Mouse (Mus musculus): Measurements from ENCODE around the gene Atg13.

The Atg13 gene

DNA sequence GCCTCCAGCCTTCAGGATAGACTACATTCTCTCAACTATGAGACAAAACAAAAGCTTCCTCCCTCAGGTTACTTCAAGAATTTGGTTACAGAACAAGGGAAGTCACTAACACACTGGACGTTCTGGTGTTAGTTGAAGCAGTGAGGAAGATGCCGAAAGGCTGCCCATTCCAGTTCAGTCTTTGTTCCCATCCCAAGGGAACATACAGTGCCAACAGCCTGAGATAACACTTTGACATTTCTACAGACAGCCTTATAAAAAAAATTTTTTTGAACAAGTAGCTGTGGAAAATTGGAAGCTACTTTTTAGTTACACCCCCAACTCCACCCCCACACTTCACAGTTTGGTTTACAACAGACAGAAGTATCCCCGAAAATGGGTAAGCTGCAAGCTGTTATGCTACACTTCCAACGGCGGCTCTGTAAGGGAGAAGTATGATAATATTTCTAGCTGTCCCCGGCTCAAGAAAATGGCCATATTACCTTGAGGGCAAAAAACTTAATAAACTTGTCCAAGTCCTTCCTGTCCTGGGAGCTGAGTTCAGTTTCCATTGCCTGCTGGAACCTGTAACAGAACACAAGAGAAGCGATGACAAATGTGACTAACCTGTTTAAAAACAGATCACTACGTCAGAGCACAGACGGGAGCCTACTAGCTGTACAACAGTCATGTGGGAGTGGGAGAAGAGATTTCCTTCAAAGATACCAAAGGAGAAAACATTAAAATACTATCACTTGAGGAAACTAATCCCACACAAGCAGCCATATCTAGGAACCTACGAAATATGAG lies 14.7 kb downstream of the Atg13 start:
- in situ Hi-C loops (cut with MboI): no loop called here

DNA sequence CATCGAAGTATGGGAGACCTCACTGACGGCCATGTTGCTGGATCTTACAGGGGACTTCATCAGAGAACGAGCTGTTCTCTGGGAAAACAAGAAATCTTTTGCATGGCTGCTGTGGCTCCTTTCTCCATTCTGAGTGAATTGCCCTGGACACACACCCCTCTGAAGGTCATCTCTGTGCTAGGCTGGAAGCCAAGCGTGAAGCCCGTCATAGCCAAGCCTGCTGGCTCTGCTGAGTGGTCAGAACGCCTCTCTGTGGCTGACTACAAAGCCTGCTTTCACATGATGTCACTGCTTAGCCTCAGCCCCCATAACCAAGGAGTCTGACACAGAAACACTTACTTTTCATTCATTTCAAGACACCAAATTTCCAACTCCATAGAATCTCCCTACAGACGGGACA lies 20.9 kb downstream of the Atg13 start:
- in situ Hi-C loops (cut with MboI): no loop called here

DNA sequence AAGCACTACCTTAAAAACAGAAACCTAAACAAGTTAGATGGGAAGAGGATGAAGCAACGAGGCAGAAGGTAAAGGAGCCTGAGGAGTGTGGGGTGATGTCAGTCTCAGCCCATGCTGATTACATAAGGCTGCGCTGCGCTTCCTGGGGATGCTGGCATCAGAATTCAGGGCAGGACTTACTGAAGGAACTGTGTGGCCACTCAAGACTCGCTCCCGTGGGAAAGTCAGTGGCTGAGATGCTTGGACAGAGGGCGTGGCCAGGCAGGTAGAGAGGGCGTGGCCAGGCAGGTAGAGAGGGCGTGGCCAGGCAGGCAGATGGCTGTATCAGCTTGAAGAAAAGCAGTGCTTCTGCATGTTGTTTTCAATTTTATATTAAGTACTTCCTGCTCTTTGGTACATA lies 26.5 kb downstream of the Atg13 start:
- in situ Hi-C loops (cut with MboI): no loop called here

DNA sequence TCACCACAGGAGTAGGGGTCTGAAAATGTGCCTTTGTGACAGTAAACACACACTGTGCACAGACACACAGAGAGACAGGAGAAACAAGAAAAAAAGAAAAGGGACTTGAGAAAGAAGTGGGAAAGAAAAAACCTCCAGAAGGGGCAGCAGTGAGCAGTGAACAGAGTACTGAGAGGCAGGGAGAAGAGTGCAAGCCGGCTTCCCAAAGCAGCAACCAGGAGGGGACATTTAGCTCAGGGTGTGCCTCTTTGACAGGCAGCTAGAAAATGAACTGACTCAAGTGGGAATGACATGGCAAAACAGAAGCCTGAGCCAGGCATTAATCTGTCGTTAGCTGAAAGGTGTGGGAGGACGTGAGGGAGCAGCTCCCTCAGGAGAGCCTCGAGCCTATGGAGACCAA lies 27.5 kb downstream of the Atg13 start:
- in situ Hi-C loops (cut with MboI): no loop called here

DNA sequence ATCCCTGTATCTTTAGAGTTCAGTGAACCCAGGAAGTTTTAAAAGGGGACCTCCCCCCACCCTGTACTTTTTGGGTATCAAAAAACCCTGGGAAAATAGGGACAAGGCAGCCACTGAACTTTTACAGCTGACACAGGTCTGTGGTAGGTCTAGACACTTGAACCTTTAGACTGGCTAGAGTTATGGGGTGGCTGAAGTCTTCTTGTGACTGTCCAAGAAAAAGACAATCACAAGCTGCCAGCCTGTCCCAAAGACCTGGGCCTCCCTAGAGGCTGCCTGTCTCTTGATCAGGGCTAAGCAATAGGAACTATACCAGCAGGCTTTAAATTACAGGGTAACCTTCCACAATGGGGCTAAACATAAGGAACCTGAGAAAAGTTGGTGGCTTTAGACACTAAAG lies 33.4 kb downstream of the Atg13 start:
- in situ Hi-C loops (cut with MboI): no loop called here

DNA sequence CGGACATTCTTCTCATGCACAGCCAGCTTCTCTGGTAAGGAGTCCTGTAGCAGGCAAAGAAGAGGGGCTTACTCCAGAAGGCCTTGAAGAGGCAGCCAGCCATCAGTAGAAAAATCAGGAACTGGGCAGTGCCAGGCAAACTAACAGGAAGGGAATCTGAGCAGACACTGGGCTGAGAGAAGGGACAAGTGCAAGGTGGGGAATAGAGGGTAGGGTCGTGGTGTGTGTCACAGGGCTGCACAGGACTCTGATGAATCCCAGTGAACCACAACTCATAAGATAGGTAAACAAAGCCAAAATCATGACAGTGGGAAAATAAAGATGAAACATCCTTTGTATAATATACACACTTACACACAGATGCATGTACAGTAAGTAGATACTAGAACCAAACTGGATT lies 34.0 kb downstream of the Atg13 start:
- in situ Hi-C loops (cut with MboI): no loop called here

DNA sequence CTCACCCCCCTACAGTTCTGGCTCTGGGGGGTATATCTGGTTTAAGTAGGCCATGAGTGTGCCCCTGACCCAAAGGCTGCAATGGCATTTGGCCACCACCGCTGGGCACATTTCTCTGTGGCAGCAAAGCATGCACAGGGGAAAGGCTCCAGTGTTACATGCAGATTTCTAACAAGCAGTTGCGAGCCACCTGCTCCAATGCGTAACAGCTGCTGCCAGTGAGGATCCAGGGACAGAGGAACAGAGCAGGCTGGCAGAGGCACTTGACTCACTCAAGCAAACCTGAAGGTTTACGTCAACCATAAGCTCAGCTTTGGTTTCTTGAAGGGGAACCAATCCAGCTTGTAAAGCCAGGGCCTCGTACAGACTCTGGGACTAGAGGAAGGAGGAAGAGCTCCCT lies 35.5 kb downstream of the Atg13 start:
- in situ Hi-C loops (cut with MboI): no loop called here

DNA sequence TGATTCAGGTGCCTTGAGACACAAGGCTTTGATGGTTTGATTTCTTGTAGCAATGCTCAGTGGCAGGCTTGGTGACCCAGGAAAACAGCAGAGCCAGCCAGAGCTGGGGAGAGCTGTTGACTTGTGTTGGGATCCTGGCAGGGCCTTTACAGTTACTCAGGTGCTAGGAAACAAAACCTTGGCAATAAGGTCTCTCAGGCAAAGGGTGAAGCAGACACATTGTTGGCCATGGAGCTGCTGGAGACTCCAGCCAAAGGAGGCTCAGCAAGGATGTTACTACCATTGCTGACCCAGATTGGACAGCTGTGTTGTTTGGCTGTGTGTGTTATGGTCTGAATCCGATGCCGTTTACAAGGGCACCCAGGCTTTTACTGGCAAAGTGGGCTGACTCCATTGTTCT lies 36.8 kb downstream of the Atg13 start:
- in situ Hi-C loops (cut with MboI): no loop called here

DNA sequence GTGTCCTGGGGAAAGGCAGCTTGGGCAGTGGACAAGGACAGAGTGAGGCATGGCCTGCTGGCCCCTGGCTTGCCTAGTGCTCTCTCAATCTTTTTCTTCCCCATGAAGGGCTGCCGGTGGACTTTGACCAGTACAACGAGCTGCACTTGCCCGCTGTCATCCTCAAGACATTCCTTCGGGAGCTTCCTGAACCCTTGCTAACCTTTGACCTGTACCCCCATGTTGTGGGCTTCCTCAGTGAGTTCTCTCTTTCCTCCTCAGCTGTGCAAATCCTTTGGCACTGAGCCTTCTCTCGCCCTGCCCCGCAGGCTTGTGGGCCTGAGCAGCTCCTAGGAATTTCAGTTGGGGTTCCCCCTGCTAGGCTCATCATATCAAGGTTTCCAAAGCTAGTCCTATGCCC lies 40.3 kb downstream of the Atg13 start:
- in situ Hi-C loops (cut with MboI): no loop called here

DNA sequence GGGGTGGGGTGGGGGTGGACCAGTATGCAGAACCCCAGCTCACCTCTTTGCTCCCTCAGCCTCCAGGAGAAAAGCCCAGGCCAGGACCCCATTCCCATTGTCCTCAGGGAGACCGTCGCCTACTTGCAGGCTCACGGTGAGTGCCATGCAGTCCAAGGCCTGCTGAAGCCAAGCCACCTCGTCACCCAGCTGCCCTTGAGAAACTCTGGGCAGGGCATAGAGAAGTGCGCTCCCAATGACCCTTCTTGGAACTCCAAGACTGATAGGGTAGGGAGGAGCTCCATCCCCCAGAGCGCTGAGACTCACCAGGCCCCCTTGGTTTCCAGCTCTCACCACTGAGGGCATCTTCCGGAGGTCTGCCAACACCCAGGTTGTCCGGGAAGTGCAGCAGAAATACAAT lies 41.0 kb downstream of the Atg13 start:
- in situ Hi-C loops (cut with MboI): no loop called here

DNA sequence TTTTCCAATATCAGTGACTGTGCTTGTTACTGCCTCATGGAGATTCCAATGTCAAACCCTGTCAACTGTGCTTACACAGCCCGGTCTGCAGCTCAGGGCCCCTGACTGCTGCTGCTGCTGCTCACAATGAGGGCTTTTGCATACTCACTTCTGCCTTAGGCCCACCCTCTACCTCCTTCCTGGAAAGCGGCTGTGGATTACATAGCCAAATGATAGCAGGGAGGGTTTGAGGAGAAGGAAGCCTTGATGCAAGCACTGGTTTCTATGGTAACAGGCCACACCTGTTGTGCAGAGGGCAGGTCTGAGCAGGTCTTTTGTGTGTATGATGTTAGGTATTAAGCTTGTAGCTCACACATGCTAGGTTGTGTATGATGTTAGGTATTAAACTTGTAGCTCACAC lies 42.6 kb downstream of the Atg13 start:
- in situ Hi-C loops (cut with MboI): no loop called here

DNA sequence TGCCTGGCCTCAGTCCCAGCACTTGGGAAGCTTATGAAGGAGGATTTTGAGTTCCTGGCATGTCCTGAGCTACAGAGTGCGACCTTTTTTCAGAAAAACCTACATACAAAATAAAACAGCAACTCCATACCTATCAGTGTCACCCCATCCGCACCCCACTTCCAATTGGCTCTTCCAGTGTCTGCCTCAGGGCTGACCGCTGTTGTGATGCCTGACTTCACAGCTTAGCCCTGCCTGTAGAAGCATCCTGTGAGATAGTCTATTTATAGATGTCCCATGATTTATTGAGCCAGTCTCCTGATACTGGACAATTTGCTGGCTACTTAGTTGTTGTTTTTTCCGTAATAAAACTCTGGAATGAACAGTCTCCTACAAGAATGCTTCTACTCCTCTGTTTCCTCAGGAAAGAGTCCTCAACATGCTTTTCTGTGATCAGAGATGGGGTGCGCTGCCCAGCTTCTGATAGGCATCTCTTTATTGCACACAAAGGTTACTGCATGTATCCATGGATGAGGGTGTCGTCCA lies 43.9 kb downstream of the Atg13 start:
- in situ Hi-C loops (cut with MboI): no loop called here

DNA sequence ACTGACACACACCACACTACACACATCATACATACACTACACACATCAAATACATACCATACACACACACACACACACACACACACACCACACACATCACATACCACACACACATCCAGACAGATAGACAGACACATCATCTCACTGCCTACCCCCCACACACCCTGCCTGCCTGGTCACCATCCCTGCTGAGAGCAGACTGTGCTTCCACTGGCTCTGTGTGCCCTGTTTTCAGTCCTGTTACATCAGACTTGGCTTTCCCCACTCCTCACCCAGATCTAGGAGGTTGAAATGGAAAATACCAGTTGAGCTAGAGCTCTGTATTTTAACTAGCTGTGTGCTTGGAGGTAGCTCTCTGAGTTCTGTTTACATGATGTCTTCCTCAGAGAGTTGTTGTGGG lies 45.6 kb downstream of the Atg13 start:
- in situ Hi-C loops (cut with MboI): no loop called here

DNA sequence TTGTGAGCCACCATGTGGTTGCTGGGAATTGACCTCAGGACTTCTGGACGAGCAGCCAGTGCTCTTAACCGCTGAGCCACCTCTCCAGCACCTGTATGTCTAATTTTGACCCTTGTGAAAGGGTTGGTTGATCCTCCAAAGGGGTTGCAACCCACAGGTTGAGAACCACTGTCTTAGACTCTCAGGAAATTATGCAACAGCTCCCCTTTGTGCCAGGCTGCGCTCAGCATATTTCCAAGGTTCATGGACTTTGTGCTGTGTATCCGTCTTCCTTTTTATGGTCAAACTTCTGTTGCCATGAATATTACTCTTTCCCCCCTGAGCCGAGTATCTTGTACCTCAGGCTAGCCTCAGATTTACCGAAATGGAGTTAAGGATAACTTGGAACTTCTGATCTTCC lies 49.4 kb downstream of the Atg13 start:
- in situ Hi-C loops (cut with MboI): no loop called here

DNA sequence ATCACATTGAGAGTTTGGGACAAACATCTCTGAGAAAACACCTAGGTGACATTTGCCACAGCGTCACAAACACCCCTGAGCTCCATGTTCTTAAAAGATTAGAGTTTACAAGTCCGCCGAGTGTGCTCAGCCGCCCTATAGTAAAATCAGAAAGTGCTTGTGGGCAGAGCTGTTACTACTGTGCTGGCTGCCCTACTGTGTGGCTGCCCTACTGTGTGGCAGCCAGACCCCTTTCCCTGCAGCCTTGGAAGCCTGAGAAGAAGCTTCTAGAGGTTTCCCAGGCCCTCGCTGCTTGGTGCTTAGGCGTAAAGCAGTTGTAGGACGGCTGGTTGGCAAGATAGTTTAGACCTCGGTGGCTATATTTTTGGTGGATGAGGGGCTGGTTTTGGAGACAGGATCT lies 50.7 kb downstream of the Atg13 start:
- in situ Hi-C loops (cut with MboI): no loop called here

DNA sequence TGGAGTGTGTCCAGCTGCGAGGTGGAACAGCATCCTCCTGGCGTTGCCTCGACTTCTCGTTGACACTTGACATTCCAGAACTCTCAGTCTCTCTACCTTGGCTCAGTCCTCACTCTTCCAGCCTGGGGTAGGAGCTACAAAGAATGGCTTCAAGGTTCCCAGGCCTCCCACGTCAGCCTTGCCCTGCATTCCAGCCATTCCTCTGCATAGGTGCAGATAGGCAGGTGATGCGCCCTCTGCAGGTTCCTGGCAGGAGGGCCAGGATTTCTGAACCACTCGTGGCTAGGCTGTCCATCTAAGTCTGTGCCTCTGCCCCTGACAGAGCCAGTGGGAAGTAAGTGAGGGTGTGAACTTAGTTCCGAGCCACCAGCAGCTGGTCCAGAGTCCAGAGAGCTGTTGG lies 53.6 kb downstream of the Atg13 start:
- in situ Hi-C loops (cut with MboI): no loop called here

DNA sequence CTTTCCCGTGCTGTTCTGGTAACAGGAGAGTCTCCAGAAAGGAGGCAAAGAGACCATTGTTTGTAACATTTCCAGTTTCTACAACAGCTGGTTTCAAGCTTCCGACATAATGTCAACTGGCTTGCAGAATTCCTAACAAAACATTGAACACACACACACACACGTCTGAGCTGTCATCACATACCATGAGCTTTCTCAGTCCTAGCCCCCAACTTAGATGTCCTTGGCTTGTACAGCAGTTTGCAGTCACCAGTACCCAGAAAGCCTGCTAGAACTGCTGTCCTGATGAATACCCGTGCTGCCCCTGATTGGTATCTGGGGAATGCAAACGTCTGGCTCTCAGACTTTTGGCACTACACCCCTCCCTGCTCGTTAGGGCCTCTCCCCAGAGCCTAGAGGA lies 54.5 kb downstream of the Atg13 start:
- in situ Hi-C loops (cut with MboI): no loop called here

DNA sequence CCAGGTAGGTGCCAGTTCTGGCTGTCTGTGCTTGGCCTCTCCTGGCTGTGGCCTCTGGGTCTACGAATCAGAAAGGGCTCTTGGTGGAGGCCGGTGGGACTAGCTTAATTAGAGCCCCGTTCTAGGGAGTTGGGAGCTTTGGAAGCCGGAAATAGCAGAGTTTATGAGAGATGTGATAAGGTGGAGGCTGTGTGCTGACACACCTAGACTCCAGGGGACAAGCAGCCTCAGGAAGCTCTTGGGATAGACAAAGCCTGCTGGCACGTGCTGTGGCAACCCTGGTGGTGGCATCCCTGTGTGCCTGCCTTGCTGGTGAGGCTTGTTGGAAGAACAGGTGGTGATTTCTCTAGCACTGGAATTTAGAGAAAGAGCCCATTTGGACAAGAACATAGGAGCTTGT lies 55.0 kb downstream of the Atg13 start:
- in situ Hi-C loops (cut with MboI): no loop called here

DNA sequence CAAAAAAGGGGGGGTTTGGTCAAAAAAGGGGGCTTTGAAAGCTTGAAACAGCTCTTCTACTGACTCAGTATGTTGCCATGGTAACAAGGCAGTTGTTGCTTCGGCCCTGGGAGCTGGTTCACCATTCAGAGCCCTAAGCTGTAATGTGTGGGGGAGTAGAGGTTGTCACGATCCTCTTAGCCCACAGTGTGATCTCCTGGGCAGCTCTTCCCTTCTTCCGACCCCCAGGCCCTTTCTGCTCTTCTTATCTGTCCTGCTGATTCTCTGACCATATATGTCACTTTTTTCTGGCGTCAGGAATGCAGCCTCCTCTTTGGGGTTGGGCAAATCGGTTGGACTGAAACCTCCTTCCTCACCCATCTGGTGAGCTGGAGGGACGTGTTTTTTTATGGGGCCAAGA lies 57.5 kb downstream of the Atg13 start:
- in situ Hi-C loops (cut with MboI): no loop called here

DNA sequence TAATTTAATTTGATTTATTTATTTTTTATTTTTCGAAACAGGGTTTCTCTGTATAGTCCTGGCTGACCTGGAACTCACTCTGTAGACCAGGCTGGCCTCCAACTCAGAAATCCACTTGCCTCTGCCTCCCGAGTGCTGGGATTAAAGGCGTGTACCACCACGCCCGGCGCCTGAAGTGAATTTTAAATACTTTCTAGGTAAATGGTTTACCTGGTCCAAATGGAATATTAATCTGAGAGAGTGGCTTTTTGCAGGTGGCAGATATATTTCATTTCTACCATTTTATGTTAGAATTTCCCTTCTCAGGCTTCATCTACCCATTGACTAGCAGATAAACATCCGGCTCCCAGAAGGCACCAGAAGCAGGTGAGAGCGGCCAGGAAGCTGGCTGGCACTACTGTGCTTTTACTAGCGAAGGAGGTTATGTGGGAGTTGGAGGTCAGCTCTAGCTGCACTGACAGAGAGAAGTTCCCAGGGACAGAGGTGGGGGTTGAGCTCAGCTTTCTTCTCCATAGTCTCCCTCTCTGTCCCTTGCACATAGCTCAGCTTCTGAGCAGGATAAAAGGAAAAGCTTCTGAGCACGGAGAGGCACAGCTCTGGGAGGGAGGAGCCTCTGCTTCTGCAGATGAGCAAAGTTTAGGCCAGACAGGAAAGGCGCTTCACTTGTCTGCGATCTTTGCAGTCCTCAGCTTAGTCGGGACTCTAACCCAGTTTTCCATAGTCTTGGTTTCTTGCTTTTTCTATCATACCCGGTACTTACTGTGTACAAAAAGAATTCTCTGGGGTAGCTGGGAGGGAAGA lies 58.7 kb downstream of the Atg13 start:
- in situ Hi-C loops (cut with MboI): no loop called here

DNA sequence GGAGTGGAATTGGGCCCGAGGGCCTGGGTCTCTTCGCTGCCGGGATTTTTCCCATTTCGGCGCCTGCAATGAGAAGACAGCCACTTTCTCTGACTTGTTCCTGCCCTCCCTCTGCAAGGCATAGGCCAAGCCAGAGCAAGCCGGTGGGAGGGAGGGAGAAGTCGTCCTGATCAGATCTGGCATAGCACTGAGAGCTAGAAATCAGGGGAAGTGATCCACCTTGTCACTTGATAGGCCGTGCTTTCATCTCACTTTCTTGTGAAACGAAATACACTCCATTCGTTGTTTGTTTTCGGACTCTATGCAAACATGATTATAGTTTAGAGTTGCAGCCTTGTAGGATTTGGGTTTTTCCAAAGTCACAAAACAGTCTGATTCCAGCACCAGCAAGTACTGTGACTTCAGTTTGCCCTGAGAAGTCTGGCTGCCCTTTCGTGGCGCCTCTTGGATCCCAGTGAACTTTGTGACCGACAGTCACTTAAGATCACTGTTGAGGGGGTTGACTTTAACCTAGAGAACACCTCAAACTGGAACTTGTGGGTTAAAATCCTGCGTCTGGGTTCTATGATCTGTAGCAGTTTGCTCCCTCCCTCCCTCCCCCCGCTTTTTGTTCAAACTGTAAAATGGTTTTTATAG lies 59.9 kb downstream of the Atg13 start:
- in situ Hi-C loops (cut with MboI): no loop called here

DNA sequence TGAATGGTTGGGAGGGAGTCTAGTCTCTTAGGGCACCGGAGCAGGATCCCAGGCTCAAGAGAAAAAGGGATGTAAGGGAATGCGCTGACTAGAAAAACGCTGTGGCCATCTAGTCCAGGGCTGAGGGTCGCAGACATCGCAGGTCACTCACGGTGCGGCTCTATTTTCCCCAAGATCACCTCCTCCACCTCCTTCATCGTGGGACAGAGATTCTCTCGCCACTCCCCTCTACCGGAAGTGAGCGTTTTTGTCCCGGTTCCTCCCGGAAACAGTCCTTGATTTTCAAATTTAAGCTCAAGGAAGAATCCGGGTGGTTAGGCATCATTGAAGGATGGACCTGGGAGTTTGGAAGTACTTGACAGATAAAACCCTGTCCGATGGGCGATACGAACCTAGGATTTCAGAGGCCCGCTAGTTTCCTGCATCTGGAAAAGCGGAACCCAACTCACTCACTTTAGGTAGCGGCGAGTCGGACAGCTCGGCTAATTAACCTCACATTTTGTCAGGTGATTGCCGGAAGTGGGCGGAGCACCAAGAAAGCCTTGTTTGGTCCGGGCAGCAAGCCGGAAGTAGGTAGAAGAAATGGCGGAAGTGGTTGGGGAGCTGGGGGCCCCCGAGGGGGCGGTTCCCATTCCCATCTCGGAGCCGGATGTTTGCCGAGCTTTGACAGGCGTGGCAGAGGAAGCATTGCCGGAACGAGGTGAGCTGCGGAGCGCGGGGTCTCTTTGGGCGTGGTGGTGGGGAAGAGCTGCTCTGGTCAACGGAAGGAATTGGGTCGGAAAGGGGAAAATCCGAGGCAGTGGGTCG lies 60.6 kb downstream of the Atg13 start, which contains the start of the genes Zfp408 and Arhgap1:
Zfp408 (minus strand) TSS at position 239 of the 807 bp plus-strand sequence.
Arhgap1 (plus strand) TSS at position 308 of the 807 bp plus-strand sequence.
- in situ Hi-C loops (cut with MboI): no loop called here
